Mouse (Mus musculus): ENCODE data around the gene Pou1f1.
A peak's percentile ranks its signal among the peaks of the same experiment; 100 is the strongest.

The Pou1f1 gene

GRCm38 (mm10) chr16:65520211-65520610 lies at the start of gene Pou1f1:
Gene Pou1f1, plus strand, starts transcription at chr16:65520511.
- DNase-seq (ENCODE audit: low read depth, low spot score) = no peak

GRCm38 (mm10) chr16:65470650-65471049 lies 49.7 kb upstream of the Pou1f1 start:
- no peak for DNase-seq (ENCODE audit: low read depth, low spot score)

GRCm38 (mm10) chr16:65472472-65473001 lies 47.8 kb upstream of the Pou1f1 start:
- DNase-seq (ENCODE audit: low read depth, low spot score) = peak; percentile 54

GRCm38 (mm10) chr16:65485726-65486125 lies 34.6 kb upstream of the Pou1f1 start:
- DNase-seq (ENCODE audit: low read depth, low spot score) = no peak

GRCm38 (mm10) chr16:65496030-65496429 lies 24.3 kb upstream of the Pou1f1 start:
- DNase-seq (ENCODE audit: low read depth, low spot score) = no peak

- peak; percentile 47 for DNase-seq (ENCODE audit: low read depth, low spot score)
Measured at GRCm38 (mm10) chr16:65497049-65497448, 23.3 kb upstream of the Pou1f1 start.

GRCm38 (mm10) chr16:65514223-65514622 lies 6.1 kb upstream of the Pou1f1 start:
- DNase-seq (ENCODE audit: low read depth, low spot score) = no peak

GRCm38 (mm10) chr16:65526004-65526403 lies 5.7 kb downstream of the Pou1f1 start:
- DNase-seq (ENCODE audit: low read depth, low spot score) = no peak

GRCm38 (mm10) chr16:65526695-65527094 lies 6.4 kb downstream of the Pou1f1 start:
- no peak for DNase-seq (ENCODE audit: low read depth, low spot score)

- no peak for DNase-seq (ENCODE audit: low read depth, low spot score)
Measured at GRCm38 (mm10) chr16:65529589-65529988, 9.3 kb downstream of the Pou1f1 start.

- no peak for DNase-seq (ENCODE audit: low read depth, low spot score)
Measured at GRCm38 (mm10) chr16:65531663-65532062, 11.4 kb downstream of the Pou1f1 start.

GRCm38 (mm10) chr16:65533315-65533999 lies 13.1 kb downstream of the Pou1f1 start:
- peak; percentile 49 for DNase-seq (ENCODE audit: low read depth, low spot score)

GRCm38 (mm10) chr16:65543676-65544293 lies 23.5 kb downstream of the Pou1f1 start:
- DNase-seq (ENCODE audit: low read depth, low spot score) = no peak

GRCm38 (mm10) chr16:65548960-65549359 lies 28.6 kb downstream of the Pou1f1 start:
- no peak for DNase-seq (ENCODE audit: low read depth, low spot score)

GRCm38 (mm10) chr16:65550814-65551213 lies 30.5 kb downstream of the Pou1f1 start:
- no peak for DNase-seq (ENCODE audit: low read depth, low spot score)

GRCm38 (mm10) chr16:65554267-65554666 lies 34.0 kb downstream of the Pou1f1 start:
- DNase-seq (ENCODE audit: low read depth, low spot score) = no peak

- no peak for DNase-seq (ENCODE audit: low read depth, low spot score)
Measured at GRCm38 (mm10) chr16:65557369-65557768, 37.1 kb downstream of the Pou1f1 start.

- no peak for DNase-seq (ENCODE audit: low read depth, low spot score)
Measured at GRCm38 (mm10) chr16:65559591-65559990, 39.3 kb downstream of the Pou1f1 start.

GRCm38 (mm10) chr16:65560996-65561962 lies 41.0 kb downstream of the Pou1f1 start:
- DNase-seq (ENCODE audit: low read depth, low spot score) = peak; percentile 22

GRCm38 (mm10) chr16:65561963-65562863 lies 41.9 kb downstream of the Pou1f1 start, which contains the start of gene Chmp2b:
Gene Chmp2b, minus strand, starts transcription at chr16:65562726.
- peak; percentile 91 for DNase-seq (ENCODE audit: low read depth, low spot score)

GRCm38 (mm10) chr16:65562864-65563206 lies 42.5 kb downstream of the Pou1f1 start:
- no peak for DNase-seq (ENCODE audit: low read depth, low spot score)
